Mouse (Mus musculus): ENCODE data around the gene Dzip1. TPM values are rescaled to one million over a fixed set of nuclear protein-coding genes. Genes with fewer than 3 reads are reported as not detected.

The Dzip1 gene
- polyA plus RNA-seq, 1 experiment from 2014 or later = 27.3 TPM

DNA sequence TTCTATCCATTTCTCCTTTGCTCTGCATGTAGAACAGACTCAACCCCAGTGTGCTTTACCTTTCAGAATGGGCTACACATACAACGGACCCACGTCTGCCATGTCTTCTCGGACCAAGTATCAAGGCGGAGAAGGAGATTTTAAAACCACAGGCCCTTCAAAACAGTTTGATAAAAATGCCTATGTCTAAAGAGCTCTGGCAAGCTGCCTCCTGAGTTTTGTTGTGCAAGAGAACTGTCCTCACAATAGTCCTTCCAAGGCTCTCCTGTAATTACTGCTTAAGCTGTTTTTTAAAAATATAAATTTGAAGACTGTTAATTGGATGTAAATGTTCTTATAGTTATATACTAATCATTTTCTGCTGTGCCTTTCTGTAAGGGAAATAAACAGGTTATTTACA is 51.1 kb downstream of the Dzip1 start:
- Histone ChIP-seq H3K4me1 (ENCODE audit: control insufficient read depth, insufficient read depth, low read length) (no peaks in the 10 kb centered on the region), H3K27me3 (ENCODE audit: control insufficient read depth, insufficient read depth, low read length) (no peaks in the 10 kb centered on the region), H3K4me3 (ENCODE audit: low read depth, low read length) (no peak overlapping the region), H3K9ac (replicated peaks; ENCODE audit: low read depth, low read length) (no peak overlapping the region), H3K9me3 (ENCODE audit: control insufficient read depth, low read depth, low read length) (no peaks in the 10 kb centered on the region), H3K36me3 (ENCODE audit: control insufficient read depth, insufficient read depth, low read length) (peaks cover 27% of the 10 kb centered on the region), H3K4me2 (replicated peaks; ENCODE audit: low read depth, low read length) (no peak overlapping the region), H3K27ac (ENCODE audit: low read length) (no peak overlapping the region)
- no peak for ATAC-seq (ENCODE audit: insufficient number of reproducible peaks, insufficient read depth, low FRiP score, low read depth)
- 95% methylated on average over 4 of the region's 4 CpGs for WGBS

DNA sequence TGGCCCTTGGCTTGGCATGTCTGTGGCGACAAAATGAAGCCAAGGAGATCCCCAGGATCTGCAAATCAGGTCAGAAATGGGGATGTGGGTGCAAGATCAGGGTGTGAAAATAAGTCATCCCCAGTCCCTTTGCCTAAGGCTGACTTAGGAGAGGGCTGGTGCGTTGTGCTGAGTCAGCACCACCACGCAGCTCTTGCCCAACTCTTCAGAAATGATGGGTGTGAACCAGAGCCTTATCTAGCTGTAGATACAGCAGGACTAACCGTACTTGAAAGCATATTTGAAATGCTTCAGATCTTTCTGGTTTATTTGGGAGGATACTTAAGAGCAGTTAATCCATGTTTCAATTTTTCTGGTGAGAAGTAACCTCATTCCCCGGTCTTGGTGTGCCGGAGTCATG is 55.5 kb downstream of the Dzip1 start:
- Histone ChIP-seq H3K27me3 (ENCODE audit: control insufficient read depth, insufficient read depth, low read length) (no peaks in the 10 kb centered on the region), H3K36me3 (ENCODE audit: control insufficient read depth, insufficient read depth, low read length) (peaks cover 3% of the 10 kb centered on the region; the same call in 1 of the 2 replicates), H3K9me3 (ENCODE audit: control insufficient read depth, low read depth, low read length) (no peaks in the 10 kb centered on the region), H3K9ac (replicated peaks; ENCODE audit: low read depth, low read length) (no peak overlapping the region), H3K27ac (ENCODE audit: low read length) (no peak overlapping the region), H3K4me3 (ENCODE audit: low read depth, low read length) (no peak overlapping the region), H3K4me1 (ENCODE audit: control insufficient read depth, insufficient read depth, low read length) (no peaks in the 10 kb centered on the region), H3K4me2 (replicated peaks; ENCODE audit: low read depth, low read length) (no peak overlapping the region)
- no peak for ATAC-seq (ENCODE audit: insufficient number of reproducible peaks, insufficient read depth, low FRiP score, low read depth)
- 71% methylated on average over 6 of the region's 6 CpGs for WGBS

DNA sequence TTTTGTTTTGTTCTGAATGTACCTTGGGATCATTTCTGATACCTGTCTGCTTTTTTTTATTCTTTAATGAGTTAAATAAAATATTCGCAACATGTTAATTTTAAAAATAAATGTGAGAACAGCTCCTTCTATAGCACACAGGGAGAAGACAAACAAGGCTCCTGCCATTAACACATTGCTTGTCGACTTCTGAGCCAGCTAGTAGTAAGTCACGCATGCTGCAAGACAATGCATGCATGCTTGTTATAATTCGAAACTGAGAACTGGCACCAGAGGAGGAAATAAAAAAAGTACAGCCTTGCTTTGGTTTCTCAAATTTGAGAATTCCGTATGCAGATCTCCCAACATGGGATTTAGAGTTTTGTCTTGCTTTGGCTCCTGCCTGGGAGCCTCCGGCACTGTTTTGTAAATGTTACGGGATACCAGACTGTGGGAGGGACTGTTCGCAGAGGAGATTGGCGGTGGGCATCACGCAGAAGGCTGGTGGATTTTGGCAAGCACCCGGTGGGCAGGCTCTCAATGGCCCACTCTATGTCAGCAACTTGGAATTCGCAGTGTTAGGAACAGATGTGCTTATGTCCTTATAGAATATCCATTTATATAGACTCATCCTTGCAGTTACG is 57.0 kb downstream of the Dzip1 start:
- no peaks in the 10 kb centered on the region for H3K4me1 ChIP-seq (ENCODE audit: control insufficient read depth, insufficient read depth, low read length)
- H3K9ac ChIP-seq (replicated peaks; ENCODE audit: low read depth, low read length) = no peak overlapping the region
- H3K27ac ChIP-seq (ENCODE audit: low read length) = no peak overlapping the region
- WGBS = 85% methylated on average over 13 of the region's 13 CpGs
- no peaks in the 10 kb centered on the region for H3K9me3 ChIP-seq (ENCODE audit: control insufficient read depth, low read depth, low read length)
- no peak for ATAC-seq (ENCODE audit: insufficient number of reproducible peaks, insufficient read depth, low FRiP score, low read depth)
- H3K27me3 ChIP-seq (ENCODE audit: control insufficient read depth, insufficient read depth, low read length) = no peaks in the 10 kb centered on the region
- H3K4me3 ChIP-seq (ENCODE audit: low read depth, low read length) = no peak overlapping the region
- no peak overlapping the region for H3K4me2 ChIP-seq (replicated peaks; ENCODE audit: low read depth, low read length)
- H3K36me3 ChIP-seq (ENCODE audit: control insufficient read depth, insufficient read depth, low read length) = no peaks in the 10 kb centered on the region

DNA sequence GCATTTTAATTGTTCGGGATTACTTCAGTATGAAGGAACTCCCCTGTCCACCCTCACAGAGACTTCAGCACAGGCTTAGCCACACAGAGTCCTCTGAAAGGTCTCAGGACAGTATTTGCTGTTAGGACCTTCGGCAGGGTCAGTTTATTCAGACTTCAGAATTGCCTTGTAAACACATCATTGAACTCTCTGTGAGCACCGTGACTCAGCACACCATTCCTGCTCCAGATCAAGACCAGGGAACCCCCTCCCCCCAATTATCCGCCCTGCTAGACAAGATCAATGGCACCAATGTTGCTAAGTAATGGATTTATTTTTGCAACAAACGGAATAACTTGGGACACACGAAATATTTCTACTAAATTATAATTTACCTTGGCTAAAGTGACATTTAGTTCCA is 57.9 kb downstream of the Dzip1 start:
- Histone ChIP-seq H3K27me3 (ENCODE audit: control insufficient read depth, insufficient read depth, low read length) (no peaks in the 10 kb centered on the region), H3K9ac (replicated peaks; ENCODE audit: low read depth, low read length) (no peak overlapping the region), H3K27ac (ENCODE audit: low read length) (no peak overlapping the region), H3K36me3 (ENCODE audit: control insufficient read depth, insufficient read depth, low read length) (no peaks in the 10 kb centered on the region), H3K4me3 (ENCODE audit: low read depth, low read length) (no peak overlapping the region), H3K4me1 (ENCODE audit: control insufficient read depth, insufficient read depth, low read length) (no peaks in the 10 kb centered on the region), H3K9me3 (ENCODE audit: control insufficient read depth, low read depth, low read length) (no peaks in the 10 kb centered on the region), H3K4me2 (replicated peaks; ENCODE audit: low read depth, low read length) (no peak overlapping the region)
- WGBS = 55% methylated on average over 6 of the region's 6 CpGs
- no peak for ATAC-seq (ENCODE audit: insufficient number of reproducible peaks, insufficient read depth, low FRiP score, low read depth)

DNA sequence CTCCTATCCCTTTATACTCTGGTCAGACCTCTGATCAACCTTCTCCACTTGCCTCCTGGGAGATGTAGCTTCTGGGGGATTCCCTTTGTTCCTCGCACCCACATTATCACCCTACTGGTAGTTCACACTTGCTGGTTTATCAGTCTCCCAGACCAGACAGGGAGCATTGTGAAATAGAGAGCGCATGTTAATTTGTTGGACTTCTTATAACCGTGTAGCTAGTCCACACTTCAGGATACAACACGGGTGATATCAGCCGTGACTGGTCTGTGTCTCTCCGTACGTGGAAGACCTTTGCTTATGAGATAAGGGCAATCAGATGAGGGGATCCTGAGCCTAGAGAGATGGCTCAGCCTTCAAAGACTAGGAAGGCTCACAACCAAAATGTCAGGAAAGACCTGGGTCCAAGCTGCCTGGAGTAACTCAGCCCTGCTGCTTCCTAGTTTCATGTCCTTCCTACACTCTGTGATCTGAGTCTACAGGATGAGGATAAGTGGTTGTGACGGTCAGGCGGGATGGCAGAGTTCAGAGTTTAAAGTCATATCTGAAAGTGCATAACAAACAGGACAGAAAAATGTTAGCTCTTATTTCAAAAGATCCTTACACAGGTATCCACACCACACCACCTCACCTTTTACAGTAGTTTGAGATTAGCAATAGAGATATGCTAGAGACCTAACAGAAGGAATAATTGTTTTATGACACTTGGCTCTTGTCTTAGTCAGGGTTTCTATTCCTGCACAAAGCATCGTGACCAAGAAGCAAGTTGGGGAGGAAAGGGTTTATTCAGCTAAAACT is 59.0 kb downstream of the Dzip1 start:
- ATAC-seq (ENCODE audit: insufficient number of reproducible peaks, insufficient read depth, low FRiP score, low read depth) = no peak
- H3K27ac ChIP-seq (ENCODE audit: low read length) = no peak overlapping the region
- no peak overlapping the region for H3K9ac ChIP-seq (replicated peaks; ENCODE audit: low read depth, low read length)
- H3K4me1 ChIP-seq (ENCODE audit: control insufficient read depth, insufficient read depth, low read length) = no peaks in the 10 kb centered on the region
- H3K4me3 ChIP-seq (ENCODE audit: low read depth, low read length) = no peak overlapping the region
- no peaks in the 10 kb centered on the region for H3K9me3 ChIP-seq (ENCODE audit: control insufficient read depth, low read depth, low read length)
- no peaks in the 10 kb centered on the region for H3K36me3 ChIP-seq (ENCODE audit: control insufficient read depth, insufficient read depth, low read length)
- H3K4me2 ChIP-seq (replicated peaks; ENCODE audit: low read depth, low read length) = no peak overlapping the region
- H3K27me3 ChIP-seq (ENCODE audit: control insufficient read depth, insufficient read depth, low read length) = no peaks in the 10 kb centered on the region
- 74% methylated on average over 10 of the region's 10 CpGs for WGBS

DNA sequence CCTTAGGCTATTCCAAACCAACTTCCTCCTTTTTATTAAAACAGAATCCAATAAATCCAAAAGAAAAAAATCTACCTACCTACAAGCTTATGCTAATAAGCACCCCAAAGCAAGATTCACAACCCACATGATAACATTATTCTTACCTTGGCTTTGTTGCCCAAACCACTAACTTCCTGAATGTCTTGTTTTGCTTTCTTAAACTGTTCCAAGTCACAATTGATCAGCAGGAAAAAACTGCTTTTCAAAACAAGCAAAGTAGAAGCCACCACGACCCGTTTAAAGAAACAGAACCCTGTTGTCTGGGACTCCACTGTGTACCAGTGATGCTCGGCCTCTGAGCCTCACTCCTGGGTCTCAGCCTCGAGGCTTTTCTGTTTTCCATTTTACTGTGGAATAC is 60.4 kb downstream of the Dzip1 start:
- 56% methylated on average over 4 of the region's 4 CpGs for WGBS
- H3K4me3 ChIP-seq (ENCODE audit: low read depth, low read length) = no peak overlapping the region
- no peaks in the 10 kb centered on the region for H3K9me3 ChIP-seq (ENCODE audit: control insufficient read depth, low read depth, low read length)
- H3K4me2 ChIP-seq (replicated peaks; ENCODE audit: low read depth, low read length) = no peak overlapping the region
- no peaks in the 10 kb centered on the region for H3K27me3 ChIP-seq (ENCODE audit: control insufficient read depth, insufficient read depth, low read length)
- H3K9ac ChIP-seq (replicated peaks; ENCODE audit: low read depth, low read length) = no peak overlapping the region
- no peaks in the 10 kb centered on the region for H3K4me1 ChIP-seq (ENCODE audit: control insufficient read depth, insufficient read depth, low read length)
- no peak overlapping the region for H3K27ac ChIP-seq (ENCODE audit: low read length)
- no peaks in the 10 kb centered on the region for H3K36me3 ChIP-seq (ENCODE audit: control insufficient read depth, insufficient read depth, low read length)
- no peak for ATAC-seq (ENCODE audit: insufficient number of reproducible peaks, insufficient read depth, low FRiP score, low read depth)

DNA sequence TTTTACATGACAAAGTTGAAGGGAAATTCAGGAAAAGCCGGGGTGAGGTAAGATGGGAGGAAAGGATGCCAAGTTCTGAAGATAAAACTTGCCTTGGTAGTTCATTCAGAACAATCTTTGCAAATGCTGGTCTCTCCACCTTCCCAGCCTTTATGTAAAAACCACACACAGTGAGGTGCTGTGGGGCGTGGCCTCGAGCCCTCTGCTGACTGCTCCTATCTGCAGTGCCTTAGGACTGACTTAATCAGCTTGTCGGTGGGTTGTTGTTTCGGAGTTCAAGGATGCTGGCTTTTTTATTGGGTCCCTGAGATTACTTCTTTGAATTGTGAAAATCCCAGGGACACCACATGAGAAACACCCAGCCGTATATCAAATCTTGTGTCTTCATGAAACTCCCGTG is 63.0 kb downstream of the Dzip1 start:
- Histone ChIP-seq H3K4me2 (replicated peaks; ENCODE audit: low read depth, low read length) (no peak overlapping the region), H3K9me3 (ENCODE audit: control insufficient read depth, low read depth, low read length) (no peaks in the 10 kb centered on the region), H3K4me3 (ENCODE audit: low read depth, low read length) (no peak overlapping the region), H3K9ac (replicated peaks; ENCODE audit: low read depth, low read length) (no peak overlapping the region), H3K27me3 (ENCODE audit: control insufficient read depth, insufficient read depth, low read length) (no peaks in the 10 kb centered on the region), H3K36me3 (ENCODE audit: control insufficient read depth, insufficient read depth, low read length) (no peaks in the 10 kb centered on the region), H3K27ac (ENCODE audit: low read length) (no peak overlapping the region), H3K4me1 (ENCODE audit: control insufficient read depth, insufficient read depth, low read length) (no peaks in the 10 kb centered on the region)
- no peak for ATAC-seq (ENCODE audit: insufficient number of reproducible peaks, insufficient read depth, low FRiP score, low read depth)
- 43% methylated on average over 7 of the region's 7 CpGs for WGBS

DNA sequence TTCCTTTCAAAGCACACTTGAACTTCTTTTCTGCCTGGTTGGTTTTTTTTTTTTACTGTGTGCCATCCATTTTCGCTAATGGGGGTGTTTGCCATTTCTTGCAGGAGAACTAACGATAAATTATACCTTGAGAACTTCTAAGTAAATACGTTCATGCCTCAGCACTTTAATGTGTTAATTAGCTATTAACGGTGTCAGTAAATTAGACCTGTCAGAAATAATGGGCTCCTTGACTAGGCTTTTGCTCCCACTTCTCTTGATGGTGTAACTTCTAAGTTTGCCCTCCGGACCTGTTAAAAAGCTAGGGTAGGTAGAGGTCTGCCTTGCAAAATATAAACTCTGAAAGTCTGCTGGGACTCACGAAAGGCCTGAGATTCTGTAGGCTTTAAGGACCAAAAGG is 66.9 kb downstream of the Dzip1 start:
- no peak overlapping the region for H3K4me3 ChIP-seq (ENCODE audit: low read depth, low read length)
- no peaks in the 10 kb centered on the region for H3K27me3 ChIP-seq (ENCODE audit: control insufficient read depth, insufficient read depth, low read length)
- H3K9ac ChIP-seq (replicated peaks; ENCODE audit: low read depth, low read length) = no peak overlapping the region
- H3K9me3 ChIP-seq (ENCODE audit: control insufficient read depth, low read depth, low read length) = no peaks in the 10 kb centered on the region
- H3K27ac ChIP-seq (ENCODE audit: low read length) = no peak overlapping the region
- H3K4me1 ChIP-seq (ENCODE audit: control insufficient read depth, insufficient read depth, low read length) = no peaks in the 10 kb centered on the region
- no peak overlapping the region for H3K4me2 ChIP-seq (replicated peaks; ENCODE audit: low read depth, low read length)
- 52% methylated on average over 6 of the region's 6 CpGs for WGBS
- no peaks in the 10 kb centered on the region for H3K36me3 ChIP-seq (ENCODE audit: control insufficient read depth, insufficient read depth, low read length)
- ATAC-seq (ENCODE audit: insufficient number of reproducible peaks, insufficient read depth, low FRiP score, low read depth) = no peak
